In the genomic region with DNA sequence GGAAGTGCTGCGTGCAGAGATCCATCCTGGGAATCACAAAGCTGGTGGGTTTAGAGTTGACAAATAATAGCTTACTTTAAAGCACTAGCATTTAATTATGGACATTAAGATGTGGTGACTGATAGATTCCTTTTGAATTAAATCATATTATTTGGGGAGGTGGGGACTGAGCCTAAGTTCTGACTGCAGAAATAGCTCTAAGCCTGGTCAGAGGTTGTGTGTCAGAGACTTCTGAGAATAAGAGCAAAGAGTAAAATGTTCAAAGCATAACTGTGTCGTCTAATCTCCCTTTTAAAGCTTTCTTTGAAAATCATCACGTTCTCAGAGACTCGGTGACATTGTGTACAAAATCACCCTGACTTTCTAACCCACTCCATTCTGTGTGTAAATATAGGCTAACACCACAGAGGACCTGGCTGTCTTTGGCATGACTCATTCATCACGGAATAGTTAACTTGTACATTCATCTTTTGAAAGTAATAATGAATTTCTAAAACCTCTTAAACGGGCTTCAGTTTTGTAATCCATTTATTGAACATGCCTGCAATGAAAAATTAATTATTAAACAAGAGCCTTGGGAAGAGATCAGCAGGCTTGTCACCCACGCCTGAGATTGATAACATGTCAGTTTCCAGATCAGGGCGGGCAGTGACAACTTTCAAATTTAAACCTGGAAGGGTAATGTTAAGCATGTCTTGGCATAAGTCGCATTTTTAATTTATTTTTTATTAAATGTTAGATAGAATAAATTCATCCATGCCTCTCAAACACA, we compare ENCODE assay signal across 12 mouse cellular contexts.
"Had no signal": no experiment of that assay in that cellular context is flagged by ENCODE, and none has a peak within 500 bp of the region (broad histone marks: within the 10 kb centered on the region; RNA-seq: fewer than 3 reads in every experiment).

No protein-coding gene starts in this region.

- H3K27me3 ChIP-seq: limb, embryonic 13.5 days; liver, embryonic 15.5 days; midbrain, embryonic 13.5 days had no signal

- H3K9ac ChIP-seq: limb, embryonic 13.5 days; liver, embryonic 15.5 days; midbrain, embryonic 13.5 days had no signal

- H3K4me2 ChIP-seq: limb, embryonic 13.5 days; liver, embryonic 11.5 days; liver, embryonic 15.5 days; midbrain, embryonic 13.5 days had no signal

- H3K4me1 ChIP-seq: limb, embryonic 13.5 days; liver, embryonic 15.5 days; midbrain, embryonic 13.5 days had no signal

- DNase-seq: kidney, adult 11 months; kidney, adult 9 months; kidney, postnatal 36 days; left cerebral cortex, postnatal 4 days; right cerebral cortex, postnatal 14 days; thymus, adult 2 months; thymus, postnatal 36 days had no signal

- H3K27ac ChIP-seq: kidney, postnatal 0 days; limb, embryonic 13.5 days; liver, embryonic 15.5 days; midbrain, embryonic 13.5 days had no signal

- H3K4me3 ChIP-seq: limb, embryonic 13.5 days; liver, embryonic 15.5 days; midbrain, embryonic 13.5 days had no signal

- ATAC-seq: midbrain, embryonic 13.5 days had no signal

- H3K36me3 ChIP-seq: limb, embryonic 13.5 days; liver, embryonic 15.5 days; midbrain, embryonic 13.5 days had no signal

- H3K9me3 ChIP-seq: limb, embryonic 13.5 days; liver, embryonic 15.5 days; midbrain, embryonic 13.5 days had no signal
